Mouse (Mus musculus) ES-E14 (cell line): ENCODE results near the gene Arhgap10. TPM values are rescaled to one million over a fixed set of nuclear protein-coding genes. Genes with fewer than 3 reads are reported as not detected.

ENCODE experiments used
- DNase-seq: peaks from one replicate; pipeline ENCODE4 v3.0.0-alpha.2; 2013; ENCODE audit warnings: low read depth, low spot score
- H3K27ac ChIP-seq: 2 replicates; pipeline ENCODE4 v1.5.1; 2012; ENCODE audit warnings: low read depth, mild to moderate bottlenecking, low read length, moderate library complexity, mixed read lengths; ENCODE audit not compliant: poor library complexity, insufficient read depth, severe bottlenecking
- H3K36me3 ChIP-seq: 2 replicates; pipeline ENCODE4 v1.6.1; 2012; ENCODE audit warnings: mild to moderate bottlenecking, low read length, moderate library complexity, mixed read lengths; ENCODE audit not compliant: control insufficient read depth, poor library complexity, insufficient read depth, severe bottlenecking
- H3K4me1 ChIP-seq, 2 experiments: fragments of 150-350 bp in 1 of 2; sonication (generic) in 1 of 2; 2 replicates each; pipeline ENCODE4 v1.6.1; 2012; ENCODE audit warnings: low read length in 2 of 2, mild to moderate bottlenecking in 1 of 2, mixed read lengths in 1 of 2; ENCODE audit not compliant: control insufficient read depth in 2 of 2, insufficient read depth in 2 of 2, poor library complexity in 1 of 2
- H3K4me3 ChIP-seq, 2 experiments: fragments of 150-350 bp in 1 of 2; sonication (generic) in 1 of 2; 2 replicates each; pipeline ENCODE4 v1.5.1; 2012; ENCODE audit warnings: low read length in 2 of 2, low read depth in 1 of 2, mild to moderate bottlenecking in 1 of 2, mixed read lengths in 1 of 2; ENCODE audit not compliant: insufficient read depth in 1 of 2, poor library complexity in 1 of 2, severe bottlenecking in 1 of 2
- H3K9ac ChIP-seq: 2 replicates; pipeline ENCODE4 v1.6.1; 2012; ENCODE audit warnings: low read depth, mild to moderate bottlenecking, low read length, mixed read lengths; ENCODE audit not compliant: poor library complexity, insufficient read depth, severe bottlenecking
- H3K9me3 ChIP-seq: fragments of 150-350 bp; sonication (generic); 2 replicates; pipeline ENCODE4 v1.6.1; 2012; ENCODE audit warnings: low read depth, mild to moderate bottlenecking, low read length; ENCODE audit not compliant: control insufficient read depth, insufficient read depth
- CHD2 ChIP-seq: IDR thresholded peaks from 2 replicates; pipeline ENCODE4 v1.6.1; 2014; ENCODE audit warnings: mild to moderate bottlenecking, low read depth, low read length, inconsistent platforms
- HCFC1 ChIP-seq: IDR thresholded peaks from 2 replicates; pipeline ENCODE4 v1.6.1; 2012; ENCODE audit warnings: low read length, inconsistent platforms, borderline replicate concordance; ENCODE audit not compliant: insufficient read depth
- MAFK ChIP-seq: IDR thresholded peaks from 2 replicates; pipeline ENCODE4 v1.6.1; 2014; ENCODE audit warnings: mild to moderate bottlenecking, low read depth, low read length, inconsistent platforms; ENCODE audit not compliant: insufficient read depth
- ZC3H11A ChIP-seq: IDR thresholded peaks from 2 replicates; pipeline ENCODE4 v1.6.1; 2012; ENCODE audit warnings: low read depth, mild to moderate bottlenecking, inconsistent platforms, low read length, borderline replicate concordance
- ZNF384 ChIP-seq: IDR thresholded peaks from 2 replicates; pipeline ENCODE4 v1.6.1; 2012; ENCODE audit warnings: low read depth, low read length, inconsistent platforms
- in situ Hi-C, 2 experiments: fragments of 600-800 bp; cut with MboI; formaldehyde crosslinking; loops; one replicate each; pipeline ENCODE4 v1.15.1; 2025; ENCODE audit warnings: low sequenced_read_pairs in 2 of 2, inconsistent platforms in 1 of 2; ENCODE audit not compliant: unreplicated experiment in 2 of 2
- total RNA-seq: library from RNA; depleted of rRNA; stranded (reverse); fragments of 300-350 nt; gene quantifications from 2 replicates; pipeline ENCODE4 v1.2.3, GENCODE M21; 2012

Gene Arhgap10
- total RNA-seq, 1 experiment = 10.8 TPM

GRCm38 (mm10) chr8:77343335-77343734, 174.4 kb downstream of the Arhgap10 start:
- Histone ChIP-seq H3K4me1 (no peaks in the 10 kb centered on the region), H3K9ac (no peak overlapping the region), H3K27ac (no peak overlapping the region), H3K9me3 (no peaks in the 10 kb centered on the region), H3K36me3 (no peaks in the 10 kb centered on the region), H3K4me3 (no peak overlapping the region)
- in situ Hi-C loops = no loop called here
- TF ChIP-seq CHD2 = no peak
- no peak for TF ChIP-seq ZNF384
- no peak for TF ChIP-seq ZC3H11A
- TF ChIP-seq MAFK = no peak
- TF ChIP-seq HCFC1 = no peak
- no peak for DNase-seq

- Histone ChIP-seq H3K9me3 (no peaks in the 10 kb centered on the region), H3K27ac (no peak overlapping the region), H3K9ac (no peak overlapping the region), H3K4me3 (no peak overlapping the region), H3K36me3 (no peaks in the 10 kb centered on the region), H3K4me1 (no peaks in the 10 kb centered on the region)
- DNase-seq = no peak
- in situ Hi-C loops = no loop called here
- no peak for TF ChIP-seq ZC3H11A
These were observed 175.6 kb downstream of the Arhgap10 start for GRCm38 (mm10) chr8:77342144-77342543.

- Histone ChIP-seq H3K36me3 (no peaks in the 10 kb centered on the region), H3K9me3 (no peaks in the 10 kb centered on the region), H3K4me3 (no peak overlapping the region), H3K9ac (no peak overlapping the region), H3K4me1 (no peaks in the 10 kb centered on the region), H3K27ac (no peak overlapping the region)
- in situ Hi-C loops = no loop called here
- no peak for DNase-seq
- no peak for TF ChIP-seq MAFK
- no peak for TF ChIP-seq ZNF384
- no peak for TF ChIP-seq CHD2
- no peak for TF ChIP-seq ZC3H11A
- TF ChIP-seq HCFC1 = no peak
These were observed 176.4 kb downstream of the Arhgap10 start for GRCm38 (mm10) chr8:77341329-77341728.

- Histone ChIP-seq H3K4me1 (no peaks in the 10 kb centered on the region), H3K9me3 (no peaks in the 10 kb centered on the region), H3K27ac (no peak overlapping the region), H3K9ac (no peak overlapping the region), H3K36me3 (no peaks in the 10 kb centered on the region), H3K4me3 (no peak overlapping the region)
- in situ Hi-C loops = no loop called here
- TF ChIP-seq ZNF384 (no peak), HCFC1 (no peak), ZC3H11A (no peak), MAFK (no peak), CHD2 (no peak)
- DNase-seq = no peak
These were observed 177.6 kb downstream of the Arhgap10 start for GRCm38 (mm10) chr8:77340046-77340747.

GRCm38 (mm10) chr8:77337272-77337671, 180.5 kb downstream of the Arhgap10 start:
- Histone ChIP-seq H3K9ac (no peak overlapping the region), H3K9me3 (no peaks in the 10 kb centered on the region), H3K36me3 (no peaks in the 10 kb centered on the region), H3K4me3 (no peak overlapping the region), H3K4me1 (no peaks in the 10 kb centered on the region), H3K27ac (no peak overlapping the region)
- in situ Hi-C loops = no loop called here
- TF ChIP-seq CHD2 = no peak
- TF ChIP-seq MAFK = no peak
- no peak for TF ChIP-seq HCFC1
- no peak for TF ChIP-seq ZNF384
- TF ChIP-seq ZC3H11A = no peak
- no peak for DNase-seq
